Mouse (Mus musculus) spleen, adult 12 weeks (tissue): ENCODE results near the gene Cidec.
A peak's percentile ranks its signal among the peaks of the same experiment; 100 is the strongest.

Experiments
- DNase-seq: peaks from one replicate; pipeline ENCODE4 v3.0.0; 2022; ENCODE audit warnings: low spot score

Gene Cidec

DNA sequence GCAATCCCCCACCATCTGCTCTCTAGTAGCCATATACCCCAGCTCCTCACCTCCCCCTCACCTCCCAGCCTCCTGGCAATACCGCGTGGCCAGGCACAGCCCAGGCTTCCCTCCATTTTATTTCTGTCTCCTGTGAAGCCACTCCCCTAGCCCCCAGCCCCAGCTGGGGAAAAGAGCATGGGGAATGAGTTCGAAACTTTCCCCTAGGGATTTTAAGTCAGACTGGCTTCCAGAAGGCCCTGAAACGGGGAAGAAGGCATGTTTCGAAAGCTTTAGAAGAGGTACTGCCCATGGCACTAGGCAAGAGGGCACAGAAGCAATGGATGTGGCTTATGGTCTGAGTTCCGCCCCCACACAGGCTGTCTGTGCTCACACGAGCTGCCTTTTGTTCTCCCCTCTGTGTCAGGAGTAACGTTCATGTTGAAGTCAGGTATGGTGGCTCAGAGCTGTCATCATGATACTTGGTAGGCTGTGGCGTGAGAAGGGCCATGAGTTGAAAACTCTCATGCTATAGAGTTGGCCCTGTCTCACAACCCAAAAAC, at the start of gene Cidec:
Gene Cidec, minus strand, starts transcription at position 97 of the 542 bp plus-strand sequence.
- DNase-seq: no peak

DNA sequence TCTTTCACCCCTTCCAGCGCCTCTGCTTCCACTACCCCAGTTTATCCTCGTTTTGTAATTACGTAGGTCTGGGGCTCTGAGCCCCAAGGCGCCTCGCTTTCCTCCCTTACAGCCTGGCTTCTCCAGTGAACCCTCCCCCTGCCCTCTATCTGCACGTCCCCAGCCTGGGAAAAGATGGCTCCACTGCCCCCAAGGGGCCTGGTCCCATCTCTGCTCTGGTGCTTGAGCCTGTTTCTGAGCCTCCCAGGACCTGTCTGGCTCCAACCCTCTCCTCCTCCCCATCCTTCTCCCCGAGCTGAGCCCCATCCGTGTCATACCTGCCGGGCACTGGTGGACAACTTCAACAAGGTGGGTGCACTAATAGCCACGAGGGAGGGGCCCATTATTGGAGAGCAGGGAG, 48.2 kb upstream of the Cidec start:
- no peak for DNase-seq

DNA sequence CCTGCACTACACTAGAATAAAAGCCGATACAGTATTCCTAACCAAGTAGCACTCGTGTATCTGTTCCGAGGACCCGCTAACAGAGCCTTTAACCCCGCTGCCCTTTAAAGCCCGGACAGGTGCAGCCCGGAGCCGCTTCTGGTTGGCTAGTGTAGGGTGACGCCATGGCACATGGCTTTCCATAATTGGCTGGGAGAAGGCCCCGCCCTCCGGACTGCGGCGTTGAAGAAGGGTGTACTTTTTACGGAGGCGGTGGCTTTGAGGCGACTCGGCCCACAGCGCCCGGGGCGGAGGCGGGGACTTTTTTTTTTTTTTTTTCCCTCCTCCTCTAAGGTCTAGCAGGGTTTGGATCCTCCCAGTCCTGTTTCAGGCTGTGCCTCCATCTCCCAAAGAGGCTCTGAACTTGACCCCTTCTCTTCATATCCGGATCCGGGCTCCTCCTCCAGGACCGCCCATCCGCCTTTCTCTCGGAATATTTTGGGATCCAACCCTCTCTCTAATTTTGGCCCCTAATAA, 47.6 kb upstream of the Cidec start, which contains the start of gene Creld1:
Gene Creld1, plus strand, starts transcription at position 198 of the 516 bp plus-strand sequence.
- DNase-seq: peak; percentile 81

DNA sequence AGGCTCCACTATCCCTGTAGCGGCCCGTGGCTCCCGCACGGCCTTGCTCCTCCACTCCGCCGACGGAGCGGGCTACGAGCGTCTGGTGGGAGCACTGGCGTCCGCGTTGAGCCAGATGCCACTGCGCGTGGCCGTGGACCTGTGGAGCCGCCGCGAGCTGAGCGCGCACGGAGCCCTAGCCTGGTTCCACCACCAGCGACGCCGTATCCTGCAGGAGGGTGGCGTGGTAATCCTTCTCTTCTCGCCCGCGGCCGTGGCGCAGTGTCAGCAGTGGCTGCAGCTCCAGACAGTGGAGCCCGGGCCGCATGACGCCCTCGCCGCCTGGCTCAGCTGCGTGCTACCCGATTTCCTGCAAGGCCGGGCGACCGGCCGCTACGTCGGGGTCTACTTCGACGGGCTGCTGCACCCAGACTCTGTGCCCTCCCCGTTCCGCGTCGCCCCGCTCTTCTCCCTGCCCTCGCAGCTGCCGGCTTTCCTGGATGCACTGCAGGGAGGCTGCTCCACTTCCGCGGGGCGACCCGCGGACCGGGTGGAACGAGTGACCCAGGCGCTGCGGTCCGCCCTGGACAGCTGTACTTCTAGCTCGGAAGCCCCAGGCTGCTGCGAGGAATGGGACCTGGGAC, 47.0 kb upstream of the Cidec start:
- no peak for DNase-seq

GRCm38 (mm10) chr6:113480555-113481373, 45.2 kb upstream of the Cidec start:
- no peak for DNase-seq

DNA sequence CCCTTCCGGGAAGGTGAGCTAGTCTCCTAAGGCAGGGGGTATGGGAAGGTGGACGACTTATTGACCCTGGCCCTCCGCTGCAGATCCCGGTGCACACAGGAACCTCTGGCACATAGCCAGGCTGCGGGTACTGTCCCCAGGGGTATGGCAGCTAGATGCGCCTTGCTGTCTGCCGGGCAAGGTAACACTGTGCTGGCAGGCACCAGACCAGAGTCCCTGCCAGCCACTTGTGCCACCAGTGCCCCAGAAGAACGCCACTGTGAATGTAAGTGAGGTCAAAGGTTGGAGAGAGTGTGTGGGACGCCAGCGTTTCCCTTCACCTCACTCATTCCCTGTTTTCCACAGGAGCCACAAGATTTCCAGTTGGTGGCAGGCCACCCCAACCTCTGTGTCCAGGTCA, 43.3 kb upstream of the Cidec start:
- DNase-seq: no peak

GRCm38 (mm10) chr6:113477353-113477752, 41.8 kb upstream of the Cidec start:
- no peak for DNase-seq

DNA sequence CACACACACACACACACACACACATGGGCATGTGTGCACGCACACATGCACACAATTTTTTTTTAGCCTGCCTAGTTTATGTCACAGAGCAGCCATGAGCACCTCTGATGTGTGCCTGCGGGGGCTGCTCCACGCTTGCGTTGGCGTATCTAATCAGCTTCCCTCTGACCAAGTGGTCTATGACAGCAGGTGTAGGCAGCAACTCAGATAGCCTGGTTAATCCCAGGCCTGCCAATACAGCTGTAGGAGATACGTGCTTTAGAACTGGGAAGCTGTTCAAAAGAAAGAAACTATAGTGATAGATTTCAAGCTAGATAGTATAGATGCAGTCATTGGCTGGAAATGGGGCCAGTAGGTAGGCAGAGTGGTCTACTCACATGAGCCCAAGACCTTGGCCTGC, 38.2 kb upstream of the Cidec start:
- no peak for DNase-seq

DNA sequence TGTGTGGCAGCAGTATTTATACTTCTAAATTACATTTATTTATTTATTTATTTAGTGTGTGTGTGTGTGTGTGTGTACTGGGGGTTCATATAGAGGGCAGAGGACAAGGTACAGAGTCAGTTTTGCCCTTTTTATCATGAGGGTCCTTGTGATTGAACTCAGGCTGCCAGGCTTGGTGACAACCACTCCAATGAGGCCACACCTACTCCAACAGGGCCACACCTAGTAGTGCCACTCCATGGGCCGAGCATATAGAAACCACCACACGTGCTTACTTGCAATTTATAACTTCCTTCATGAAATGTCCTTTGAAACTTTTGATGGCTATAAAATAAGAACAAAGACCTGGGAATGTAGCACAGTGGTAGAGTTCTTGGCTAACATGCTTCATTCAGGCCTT, 37.7 kb upstream of the Cidec start:
- DNase-seq: no peak

GRCm38 (mm10) chr6:113472061-113472460, 36.5 kb upstream of the Cidec start:
- DNase-seq: no peak

- no peak for DNase-seq
Measured at GRCm38 (mm10) chr6:113471297-113471936, 35.9 kb upstream of the Cidec start, which contains the start of gene Il17rc. TSS of gene Il17rc (plus strand) at chr6:113471427.

GRCm38 (mm10) chr6:113469432-113469831, 33.9 kb upstream of the Cidec start:
- peak; percentile 25 for DNase-seq

- peak; percentile 46 for DNase-seq
Measured at GRCm38 (mm10) chr6:113469021-113469420, 33.5 kb upstream of the Cidec start.

GRCm38 (mm10) chr6:113468512-113468911, 33.0 kb upstream of the Cidec start:
- no peak for DNase-seq

GRCm38 (mm10) chr6:113465602-113466001, 30.0 kb upstream of the Cidec start:
- no peak for DNase-seq

GRCm38 (mm10) chr6:113464040-113464439, 28.5 kb upstream of the Cidec start:
- DNase-seq: no peak

DNA sequence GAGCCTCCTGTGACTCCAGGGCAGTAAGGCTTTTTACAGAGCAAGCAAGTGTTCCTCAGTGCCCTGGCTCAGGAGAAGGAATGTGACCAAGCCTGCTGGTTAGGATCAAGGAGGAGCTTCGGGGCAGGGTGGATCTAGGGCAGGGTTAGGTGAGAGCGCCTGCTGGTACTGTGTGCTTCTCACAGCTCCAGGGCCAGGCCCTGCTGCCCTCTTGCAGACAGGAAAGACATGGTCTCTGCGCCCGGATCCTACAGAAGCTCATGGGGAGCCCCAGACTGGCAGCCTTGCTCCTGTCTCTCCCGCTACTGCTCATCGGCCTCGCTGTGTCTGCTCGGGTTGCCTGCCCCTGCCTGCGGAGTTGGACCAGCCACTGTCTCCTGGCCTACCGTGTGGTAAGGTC, 23.1 kb upstream of the Cidec start:
- no peak for DNase-seq

GRCm38 (mm10) chr6:113457952-113458534, 22.5 kb upstream of the Cidec start, which contains the start of gene Il17re:
TSS of gene Il17re (plus strand) at chr6:113458484.
- no peak for DNase-seq

- no peak for DNase-seq
Measured at GRCm38 (mm10) chr6:113455007-113455406, 19.4 kb upstream of the Cidec start.

- DNase-seq: no peak
Measured at GRCm38 (mm10) chr6:113451839-113452238, 16.3 kb upstream of the Cidec start.

- DNase-seq: no peak
Measured at GRCm38 (mm10) chr6:113447639-113448038, 12.1 kb upstream of the Cidec start.
